Mouse (Mus musculus) hematopoietic multipotent progenitor cell, adult 10-12 weeks (in vitro differentiated cells): ENCODE data around the gene Ube2dnl1. TPM values are rescaled to one million over a fixed set of nuclear protein-coding genes. Genes with fewer than 3 reads are reported as not detected.

ENCODE experiments used
- polyA plus RNA-seq: library from polyadenylated mRNA; stranded (reverse); fragments of >175 nt; gene quantifications from 2 replicates; pipeline ENCODE4 v1.2.3, GENCODE M21; 2012; ENCODE audit warnings: low replicate concordance

The Ube2dnl1 gene
- not detected in 2 replicates for polyA plus RNA-seq

DNA sequence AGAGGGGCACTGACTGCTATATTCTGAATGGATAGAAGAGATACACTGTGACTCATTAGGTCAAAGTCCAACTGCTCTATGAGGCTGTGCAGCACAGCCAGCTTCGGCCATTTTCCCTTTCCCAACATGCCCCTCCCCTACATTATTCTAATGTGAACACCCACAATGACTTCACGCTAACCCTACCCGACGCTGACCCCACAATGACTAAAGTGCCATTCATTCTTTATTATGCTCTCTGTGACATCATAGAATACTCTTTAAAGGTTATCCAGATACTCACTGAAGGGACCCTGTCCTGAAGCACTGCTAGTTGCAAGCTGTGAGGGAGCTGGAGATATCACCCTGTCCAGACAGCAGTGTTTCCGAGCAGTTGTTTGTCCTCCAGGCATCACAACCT lies at the start of gene Ube2dnl1:
Gene Ube2dnl1 (plus strand): TSS at position 301 of the 400 bp plus-strand sequence.

DNA sequence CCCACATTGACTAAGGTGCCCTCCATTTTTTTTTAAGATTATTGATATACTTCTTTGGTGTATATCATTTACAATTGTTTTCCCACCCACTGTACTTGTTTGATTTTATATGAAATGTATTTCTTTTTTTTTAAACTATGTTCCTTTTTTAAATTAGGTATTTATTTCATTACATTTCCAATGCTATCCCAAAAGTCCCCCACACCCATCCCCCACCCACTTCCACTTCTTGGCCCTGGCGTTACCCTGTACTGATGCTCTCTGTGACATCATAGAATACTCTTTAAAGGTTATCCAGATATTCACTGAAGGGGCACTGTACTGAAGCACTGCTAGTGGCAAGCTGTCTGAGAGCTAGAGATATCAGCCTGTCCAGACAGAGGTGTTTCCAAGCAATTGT lies 2.5 kb downstream of the Ube2dnl1 start, which contains the start of gene Ube2dnl2:
Gene Ube2dnl2 (plus strand): TSS at position 301 of the 400 bp plus-strand sequence.

Other genes starting within 250 kb of the Ube2dnl1 start
- not detected in 2 replicates for gene Ube2dnl2, start 2.6 kb downstream of the Ube2dnl1 start, polyA plus RNA-seq